Mouse (Mus musculus): ENCODE results near the gene Bcas1. TPM values are rescaled to one million over a fixed set of nuclear protein-coding genes. Genes with fewer than 3 reads are reported as not detected.

The Bcas1 gene
- total RNA-seq, 2 experiments from 2014 or later: not detected

- ATAC-seq (replicated peaks; ENCODE audit: low FRiP score, low TSS enrichment, poor library complexity, severe bottlenecking): no peak
Measured at GRCm38 (mm10) chr2:170319533-170320463, 107.8 kb downstream of the Bcas1 start.

- ATAC-seq (replicated peaks; ENCODE audit: low FRiP score, low TSS enrichment, poor library complexity, severe bottlenecking): peak; percentile 98
Measured at GRCm38 (mm10) chr2:170318713-170319532, 108.7 kb downstream of the Bcas1 start.

- no peak for ATAC-seq (replicated peaks; ENCODE audit: low FRiP score, low TSS enrichment, poor library complexity, severe bottlenecking)
Measured at GRCm38 (mm10) chr2:170316774-170317173, 110.9 kb downstream of the Bcas1 start.

GRCm38 (mm10) chr2:170316344-170316743 is 111.3 kb downstream of the Bcas1 start:
- no peak for ATAC-seq (replicated peaks; ENCODE audit: low FRiP score, low TSS enrichment, poor library complexity, severe bottlenecking)

- no peak for ATAC-seq (replicated peaks; ENCODE audit: low FRiP score, low TSS enrichment, poor library complexity, severe bottlenecking)
Measured at GRCm38 (mm10) chr2:170310988-170311359, 116.7 kb downstream of the Bcas1 start.

GRCm38 (mm10) chr2:170310310-170310987 is 117.2 kb downstream of the Bcas1 start:
- no peak for ATAC-seq (replicated peaks; ENCODE audit: low FRiP score, low TSS enrichment, poor library complexity, severe bottlenecking)

GRCm38 (mm10) chr2:170308966-170309365 is 118.7 kb downstream of the Bcas1 start:
- no peak for ATAC-seq (replicated peaks; ENCODE audit: low FRiP score, low TSS enrichment, poor library complexity, severe bottlenecking)

GRCm38 (mm10) chr2:170308033-170308820 is 119.4 kb downstream of the Bcas1 start:
- ATAC-seq (replicated peaks; ENCODE audit: low FRiP score, low TSS enrichment, poor library complexity, severe bottlenecking): no peak

GRCm38 (mm10) chr2:170307589-170308021 is 120.0 kb downstream of the Bcas1 start:
- ATAC-seq (replicated peaks; ENCODE audit: low FRiP score, low TSS enrichment, poor library complexity, severe bottlenecking): peak; percentile 38; the same call in 1 of the 2 replicates

- 0 out of 2 replicates have a peak, but pooled peaks have one; percentile 31 for ATAC-seq (replicated peaks; ENCODE audit: low FRiP score, low TSS enrichment, poor library complexity, severe bottlenecking)
Measured at GRCm38 (mm10) chr2:170306637-170307320, 120.9 kb downstream of the Bcas1 start.

- no peak for ATAC-seq (replicated peaks; ENCODE audit: low FRiP score, low TSS enrichment, poor library complexity, severe bottlenecking)
Measured at GRCm38 (mm10) chr2:170304766-170305165, 122.9 kb downstream of the Bcas1 start.

- no peak for ATAC-seq (replicated peaks; ENCODE audit: low FRiP score, low TSS enrichment, poor library complexity, severe bottlenecking)
Measured at GRCm38 (mm10) chr2:170303595-170303994, 124.0 kb downstream of the Bcas1 start.

- ATAC-seq (replicated peaks; ENCODE audit: low FRiP score, low TSS enrichment, poor library complexity, severe bottlenecking): no peak
Measured at GRCm38 (mm10) chr2:170302825-170303224, 124.8 kb downstream of the Bcas1 start.

Other genes starting within 250 kb of the Bcas1 start
- gene Pfdn4, start 68.6 kb upstream of the Bcas1 start, total RNA-seq (2014; fragmentation: Nextera tagmentation): 53.8 and 62.9 TPM in 2 replicates
- gene Pfdn4, start 68.6 kb upstream of the Bcas1 start, total RNA-seq (2017): 90.7 and 91.2 TPM in 2 replicates
- gene Cyp24a1, start 69.3 kb upstream of the Bcas1 start, total RNA-seq (2014; fragmentation: Nextera tagmentation): not detected in 2 replicates
- gene Cyp24a1, start 69.3 kb upstream of the Bcas1 start, total RNA-seq (2017): not detected in 2 replicates
- gene 4930470P17Rik, start 174.2 kb upstream of the Bcas1 start, total RNA-seq (2014; fragmentation: Nextera tagmentation): not detected in 2 replicates
- not detected in 2 replicates for gene 4930470P17Rik, start 174.2 kb upstream of the Bcas1 start, total RNA-seq (2017)

Measured in megakaryocyte-erythroid progenitor cell, adult 5-6 weeks (primary cell).